Mouse (Mus musculus): ENCODE data around the gene Crocc2. TPM values are rescaled to one million over a fixed set of nuclear protein-coding genes. Genes with fewer than 3 reads are reported as not detected.

Gene Crocc2
- polyA plus RNA-seq (2012; rRNA removed; ENCODE audit: low replicate concordance): 0.37 and 0.38 TPM in 2 replicates

DNA sequence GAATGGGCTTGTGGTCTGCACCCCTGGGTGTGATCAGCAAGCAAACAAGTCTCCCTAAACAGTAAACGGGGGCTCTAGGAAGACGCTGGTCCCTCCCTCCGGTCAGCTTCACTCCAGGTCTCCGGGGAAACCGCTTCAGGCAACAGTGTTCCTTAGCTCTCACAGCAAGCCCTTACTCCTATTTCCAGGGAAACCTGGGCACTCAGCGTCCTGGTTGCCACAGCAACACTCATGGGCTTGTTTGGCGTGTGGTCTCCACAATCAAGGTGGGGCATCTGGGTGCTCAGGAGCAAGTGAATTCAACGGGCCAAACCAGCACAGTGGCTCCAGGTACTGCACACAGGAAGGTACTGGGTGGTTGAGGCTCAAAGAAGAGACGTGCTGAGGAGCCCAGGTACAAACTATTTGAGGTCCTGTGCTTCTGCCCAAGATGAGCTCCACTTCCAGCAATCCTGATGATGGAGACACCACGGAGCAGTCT lies at the start of gene Crocc2:
Gene Crocc2, plus strand, starts transcription at position 431 of the 481 bp plus-strand sequence.

DNA sequence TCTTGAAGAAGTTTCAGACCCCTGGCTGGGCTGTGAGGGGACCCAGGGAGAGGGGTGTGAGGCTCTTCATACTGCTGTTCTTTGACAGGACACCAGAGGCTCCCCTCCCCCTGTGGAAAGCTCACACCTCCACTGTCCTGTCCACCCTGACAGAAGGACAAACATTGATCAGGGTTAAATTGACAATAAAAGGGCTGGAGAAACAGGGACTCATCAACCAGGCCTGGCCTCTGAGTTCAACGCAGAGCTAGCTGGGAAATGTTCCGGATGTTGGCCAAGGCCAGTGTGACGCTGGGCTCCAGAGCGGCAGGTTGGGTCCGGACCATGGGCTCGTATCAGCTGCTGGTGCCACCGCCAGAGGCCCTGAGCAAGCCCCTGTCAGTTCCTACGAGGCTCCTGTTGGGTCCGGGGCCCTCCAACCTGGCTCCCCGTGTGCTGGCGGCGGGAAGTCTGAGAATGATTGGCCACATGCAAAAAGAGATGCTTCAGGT lies 33.4 kb upstream of the Crocc2 start, which contains the start of gene Agxt:
Gene Agxt, plus strand, starts transcription at position 205 of the 491 bp plus-strand sequence.

DNA sequence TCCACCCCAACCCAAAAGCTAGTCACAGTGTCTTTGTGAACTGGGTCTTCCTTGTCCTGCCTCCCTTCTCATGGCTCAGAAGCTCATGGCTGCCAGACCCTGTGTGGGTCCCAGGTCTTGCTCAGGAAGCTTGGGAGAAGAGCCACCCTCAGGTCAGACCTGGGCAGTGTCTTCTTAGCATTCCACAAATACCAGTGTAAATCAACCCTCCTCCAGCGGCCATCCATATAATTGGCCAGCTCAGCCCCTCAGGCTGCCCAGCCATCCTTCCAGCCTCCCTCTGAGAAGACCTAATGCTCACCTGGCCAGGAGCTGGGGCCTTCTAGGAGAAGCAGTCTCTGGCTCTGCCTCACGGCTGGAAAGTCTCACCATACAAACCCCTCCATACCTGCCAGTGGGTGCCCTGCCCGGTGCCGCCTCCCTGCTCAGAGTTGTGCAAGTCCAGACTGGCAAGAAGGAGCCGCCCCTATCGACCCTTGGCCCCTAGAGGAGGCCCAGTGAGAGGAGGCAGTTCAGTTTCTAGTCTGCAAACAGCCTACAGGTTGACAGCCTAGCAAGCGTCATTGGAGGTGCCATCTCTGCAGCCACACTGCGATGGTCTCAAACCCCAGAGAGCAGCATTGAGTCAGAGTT lies 7.9 kb upstream of the Crocc2 start, which contains the start of gene 2310007B03Rik:
Gene 2310007B03Rik, minus strand, starts transcription at position 448 of the 633 bp plus-strand sequence.

DNA sequence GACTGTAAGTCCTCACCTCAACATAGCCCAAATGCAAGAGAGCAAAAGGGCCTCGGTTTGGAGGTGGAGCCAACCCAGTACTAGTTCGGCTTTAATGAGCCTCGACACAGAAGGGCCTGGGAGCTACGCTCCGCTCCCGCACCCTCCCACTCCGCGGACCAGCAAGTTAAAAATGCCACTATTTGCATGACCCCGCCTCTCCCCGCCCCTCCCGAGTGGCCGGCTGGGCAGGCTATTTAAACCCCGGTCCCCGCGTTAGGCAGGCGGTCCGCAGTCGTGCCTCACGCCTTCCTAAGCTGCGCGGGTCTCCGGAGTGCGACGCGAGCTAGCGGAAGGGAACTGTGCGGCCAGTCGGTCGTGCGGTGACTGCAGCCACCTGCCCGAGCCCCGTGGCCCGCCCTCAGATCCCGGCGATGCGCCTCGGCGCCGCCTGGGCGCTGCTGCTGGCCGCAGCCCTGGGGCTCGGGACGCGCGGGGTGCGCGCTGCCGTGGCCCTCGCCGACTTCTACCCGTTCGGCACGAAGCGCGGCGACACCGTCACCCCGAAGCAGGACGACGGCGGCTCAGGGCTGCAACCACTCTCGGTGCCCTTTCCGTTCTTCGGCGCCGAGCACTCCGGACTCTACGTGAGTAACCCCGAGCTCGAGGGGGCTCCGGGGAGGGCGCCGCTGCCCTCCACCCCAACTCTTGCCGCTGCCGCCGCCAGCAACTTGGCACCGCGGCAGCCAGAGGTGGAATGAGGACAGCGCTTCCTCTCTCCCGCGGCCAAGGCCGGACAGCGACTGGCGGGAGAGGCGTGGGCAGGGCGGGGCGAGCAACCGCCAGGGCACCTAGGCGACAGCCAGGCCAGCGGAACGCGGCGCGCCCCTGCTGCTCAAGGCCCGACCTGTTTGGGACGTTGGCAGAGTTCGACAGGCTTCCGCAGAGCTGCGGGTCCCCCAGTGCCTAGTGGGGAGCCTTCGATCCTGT lies 67.3 kb downstream of the Crocc2 start, which contains the start of gene Sned1:
Gene Sned1, plus strand, starts transcription at position 266 of the 969 bp plus-strand sequence.

Other genes with a start within 250 kb of the Crocc2 start
- gene Capn10, start 234.3 kb upstream of the Crocc2 start, polyA plus RNA-seq (2012; rRNA removed; ENCODE audit: low replicate concordance): 21.3 and 25.7 TPM in 2 replicates
- gene Gpr35, start 217.9 kb upstream of the Crocc2 start, polyA plus RNA-seq (2012; rRNA removed; ENCODE audit: low replicate concordance): 5.6 and 6.3 TPM in 2 replicates
- gene Aqp12, start 162.4 kb upstream of the Crocc2 start, polyA plus RNA-seq (2012; rRNA removed; ENCODE audit: low replicate concordance): not detected in 2 replicates
- gene Kif1a, start 66.8 kb upstream of the Crocc2 start, polyA plus RNA-seq (2012; rRNA removed; ENCODE audit: low replicate concordance): 2.7 and 3.2 TPM in 2 replicates
- 0.53 TPM in 1 of 2 replicates, not detected in the other for gene Agxt, start 33.5 kb upstream of the Crocc2 start, polyA plus RNA-seq (2012; rRNA removed; ENCODE audit: low replicate concordance)
- 0.19 and 0.82 TPM in 2 replicates for gene 2310007B03Rik, start 7.8 kb upstream of the Crocc2 start, polyA plus RNA-seq (2012; rRNA removed; ENCODE audit: low replicate concordance)
- gene Sned1, start 67.1 kb downstream of the Crocc2 start, polyA plus RNA-seq (2012; rRNA removed; ENCODE audit: low replicate concordance): 33.3 and 46.3 TPM in 2 replicates
- 5.8 and 12.0 TPM in 2 replicates for gene Mterf4, start 137.2 kb downstream of the Crocc2 start, polyA plus RNA-seq (2012; rRNA removed; ENCODE audit: low replicate concordance)
- gene Ppp1r7, start 174.1 kb downstream of the Crocc2 start, polyA plus RNA-seq (2012; rRNA removed; ENCODE audit: low replicate concordance): 2.7 and 4.7 TPM in 2 replicates
- 1.5 and 2.0 TPM in 2 replicates for gene Pask, start 174.8 kb downstream of the Crocc2 start, polyA plus RNA-seq (2012; rRNA removed; ENCODE audit: low replicate concordance)
- gene Ano7, start 205.2 kb downstream of the Crocc2 start, polyA plus RNA-seq (2012; rRNA removed; ENCODE audit: low replicate concordance): 0.53 and 0.99 TPM in 2 replicates

All from mammary gland, adult 2 months (tissue).